Mouse (Mus musculus): ENCODE data around the gene Slc2a5. TPM values are rescaled to one million over a fixed set of nuclear protein-coding genes. Genes with fewer than 3 reads are reported as not detected.
A peak's percentile ranks its signal among the peaks of the same experiment; 100 is the strongest.

Gene Slc2a5
- polyA plus RNA-seq, 1 experiment from 2014 or later: 1.0 TPM

DNA sequence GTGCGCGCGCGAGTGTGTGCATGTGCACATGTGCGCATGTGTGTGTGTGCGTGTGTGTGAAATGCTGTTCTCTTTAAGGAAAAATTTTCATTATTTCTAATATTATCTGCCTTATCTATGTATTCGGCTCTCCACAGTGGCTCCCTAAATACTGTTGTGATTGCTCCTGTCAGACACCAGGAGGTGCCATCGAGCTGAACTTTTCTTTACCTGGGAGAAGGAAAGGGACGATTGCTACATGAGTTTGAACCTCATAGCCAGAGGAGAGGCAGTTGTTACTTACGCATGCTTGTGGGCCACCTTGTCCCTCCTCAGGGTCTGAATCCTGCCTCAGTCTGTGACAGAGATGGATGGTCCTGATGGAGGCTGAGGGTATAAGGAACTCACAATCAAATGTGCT lies 54.2 kb downstream of the Slc2a5 start:
- Histone ChIP-seq H3K4me1 (peaks cover 14% of the 10 kb centered on the region), H3K27me3 (no peaks in the 10 kb centered on the region), H3K4me2 (replicated peaks) (no peak overlapping the region), H3K9ac (no peak overlapping the region), H3K9me3 (no peaks in the 10 kb centered on the region), H3K4me3 (no peak overlapping the region), H3K36me3 (no peaks in the 10 kb centered on the region), H3K27ac (no peak overlapping the region)
- no peak for ATAC-seq (ENCODE audit: insufficient number of reproducible peaks, insufficient read depth, low FRiP score, low TSS enrichment)
- 56% methylated on average over 10 of the region's 10 CpGs for WGBS

DNA sequence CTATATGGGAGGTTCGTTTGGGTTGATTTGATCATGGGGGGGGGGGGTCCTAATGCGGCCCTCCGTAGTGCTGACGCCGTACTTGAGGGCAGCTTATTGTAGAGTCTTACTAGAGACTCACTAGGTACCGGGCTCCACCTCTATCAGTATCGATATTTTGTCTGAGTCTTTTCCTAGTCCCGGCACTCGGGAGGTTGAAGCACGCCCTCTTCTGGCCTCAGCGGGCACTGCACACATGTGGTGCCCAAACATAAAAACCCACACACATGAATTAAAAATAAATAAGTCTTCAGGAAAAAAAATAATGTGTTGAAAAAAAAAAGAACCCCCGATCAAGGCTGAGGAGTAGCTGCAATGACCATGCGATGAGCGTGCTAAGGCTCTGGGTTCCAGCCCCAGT lies 54.9 kb downstream of the Slc2a5 start:
- no peaks in the 10 kb centered on the region for H3K9me3 ChIP-seq
- no peak overlapping the region for H3K4me3 ChIP-seq
- ATAC-seq (ENCODE audit: insufficient number of reproducible peaks, insufficient read depth, low FRiP score, low TSS enrichment): no peak
- H3K4me2 ChIP-seq (replicated peaks): no peak overlapping the region
- H3K36me3 ChIP-seq: no peaks in the 10 kb centered on the region
- H3K4me1 ChIP-seq: peaks cover 21% of the 10 kb centered on the region
- 88% methylated on average over 14 of the region's 14 CpGs for WGBS
- H3K27ac ChIP-seq: no peak overlapping the region
- H3K27me3 ChIP-seq: no peaks in the 10 kb centered on the region
- H3K9ac ChIP-seq: no peak overlapping the region

DNA sequence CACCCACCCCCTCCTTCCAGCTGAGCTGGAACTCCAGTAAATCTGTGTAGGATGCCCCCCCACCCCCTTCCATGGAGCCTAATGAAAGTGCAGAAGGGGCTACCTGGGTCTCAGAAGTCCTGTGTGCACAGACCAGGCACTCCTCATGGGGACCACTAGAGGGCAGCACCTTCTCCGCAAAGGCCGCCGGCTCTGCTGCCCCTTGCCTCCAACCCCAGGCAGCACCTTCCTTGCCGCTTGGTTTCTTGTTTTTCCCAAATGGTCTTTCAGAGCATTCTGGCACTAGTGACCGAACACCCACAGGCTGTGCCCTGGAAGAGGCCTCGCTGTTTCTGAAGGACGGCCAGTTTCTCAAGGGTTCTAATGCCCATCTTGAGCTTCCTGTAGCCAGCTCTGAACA lies 57.5 kb downstream of the Slc2a5 start:
- H3K4me1 ChIP-seq: peaks cover 21% of the 10 kb centered on the region
- no peak overlapping the region for H3K9ac ChIP-seq
- 0 out of 2 replicates have a peak, but pooled peaks cover 4% of the 10 kb centered on the region for H3K9me3 ChIP-seq
- 7% methylated on average over 7 of the region's 7 CpGs for WGBS
- H3K27me3 ChIP-seq: no peaks in the 10 kb centered on the region
- H3K4me2 ChIP-seq (replicated peaks): peak overlapping the region; percentile 15
- no peak overlapping the region for H3K4me3 ChIP-seq
- ATAC-seq (ENCODE audit: insufficient number of reproducible peaks, insufficient read depth, low FRiP score, low TSS enrichment): no peak
- H3K27ac ChIP-seq: no peak overlapping the region
- no peaks in the 10 kb centered on the region for H3K36me3 ChIP-seq

DNA sequence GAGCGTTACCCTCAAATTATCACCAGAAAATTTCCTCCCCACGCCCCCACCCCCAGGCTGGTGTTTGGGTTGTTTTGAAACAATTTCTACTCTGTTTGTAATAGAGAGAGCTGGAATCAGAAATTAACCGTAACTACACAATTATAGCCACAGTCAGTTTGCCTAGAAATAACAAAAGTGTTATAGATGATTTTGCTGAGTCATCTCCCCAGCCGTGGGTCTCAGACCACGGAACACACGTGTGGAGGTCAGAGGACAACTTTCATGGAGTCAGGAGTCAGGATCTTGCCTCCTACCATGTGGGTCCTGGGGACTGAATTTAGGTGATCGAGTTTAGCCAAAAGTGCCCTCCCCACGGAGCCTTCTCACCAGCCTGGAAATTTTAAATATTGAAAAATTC lies 58.0 kb downstream of the Slc2a5 start:
- no peak overlapping the region for H3K4me3 ChIP-seq
- 0 out of 2 replicates have a peak, but pooled peaks cover 4% of the 10 kb centered on the region for H3K9me3 ChIP-seq
- H3K4me1 ChIP-seq: peaks cover 21% of the 10 kb centered on the region
- H3K27ac ChIP-seq: no peak overlapping the region
- H3K4me2 ChIP-seq (replicated peaks): no peak overlapping the region
- H3K36me3 ChIP-seq: no peaks in the 10 kb centered on the region
- WGBS: 38% methylated on average over 8 of the region's 8 CpGs
- no peak for ATAC-seq (ENCODE audit: insufficient number of reproducible peaks, insufficient read depth, low FRiP score, low TSS enrichment)
- H3K9ac ChIP-seq: no peak overlapping the region
- H3K27me3 ChIP-seq: no peaks in the 10 kb centered on the region

DNA sequence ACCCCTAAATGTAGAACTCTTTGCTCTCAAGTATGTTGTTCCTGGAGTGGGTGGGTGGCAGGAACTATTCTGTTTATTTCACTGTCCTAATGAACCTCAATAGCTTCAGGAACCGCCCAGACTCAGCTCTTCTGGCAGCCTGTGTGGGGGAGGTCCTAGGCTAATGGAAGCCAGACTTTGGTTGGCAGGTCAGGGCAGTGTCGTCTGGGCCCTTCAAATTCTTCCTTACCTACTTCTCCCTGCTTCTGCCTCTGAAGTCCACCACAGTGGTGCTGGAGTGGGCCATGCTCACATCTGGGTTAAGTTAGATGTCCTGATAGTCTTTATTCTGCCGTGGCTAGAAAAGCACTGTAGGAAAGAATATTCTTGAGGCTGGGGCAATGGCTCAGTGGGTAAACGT lies 59.0 kb downstream of the Slc2a5 start:
- no peak overlapping the region for H3K4me2 ChIP-seq (replicated peaks)
- H3K4me3 ChIP-seq: no peak overlapping the region
- H3K36me3 ChIP-seq: no peaks in the 10 kb centered on the region
- H3K9ac ChIP-seq: no peak overlapping the region
- 0 out of 2 replicates have a peak, but pooled peaks have one; percentile 23 for ATAC-seq (ENCODE audit: insufficient number of reproducible peaks, insufficient read depth, low FRiP score, low TSS enrichment)
- H3K27me3 ChIP-seq: no peaks in the 10 kb centered on the region
- H3K27ac ChIP-seq: 0 out of 2 replicates have a peak overlapping the region, but pooled peaks have one; percentile 24
- H3K9me3 ChIP-seq: 0 out of 2 replicates have a peak, but pooled peaks cover 4% of the 10 kb centered on the region
- 18% methylated on average over 4 of the region's 4 CpGs for WGBS
- H3K4me1 ChIP-seq: peaks cover 21% of the 10 kb centered on the region

DNA sequence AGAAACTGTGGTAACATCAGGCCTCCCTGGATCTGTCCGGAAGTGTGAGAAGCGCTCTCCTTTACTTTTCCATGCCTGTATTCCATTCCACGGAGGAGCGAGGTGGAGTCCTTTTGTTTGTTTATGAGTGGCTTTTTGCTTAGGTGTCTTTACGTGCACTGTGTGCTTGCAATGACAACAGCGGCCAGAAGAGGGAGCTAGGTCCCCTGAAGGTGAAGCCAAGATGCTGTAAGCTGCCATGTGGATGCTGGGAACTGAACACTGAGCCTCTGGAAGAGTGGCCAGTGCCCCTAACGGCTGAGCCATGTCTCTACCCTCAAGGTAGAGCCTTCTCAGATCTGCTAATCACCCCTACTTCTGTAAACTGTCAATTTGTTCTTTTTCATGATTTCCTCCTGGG lies 62.2 kb downstream of the Slc2a5 start:
- Histone ChIP-seq H3K27ac (no peak overlapping the region), H3K27me3 (no peaks in the 10 kb centered on the region), H3K9ac (no peak overlapping the region), H3K36me3 (no peaks in the 10 kb centered on the region), H3K4me2 (replicated peaks) (no peak overlapping the region), H3K4me3 (no peak overlapping the region), H3K4me1 (peaks cover 21% of the 10 kb centered on the region), H3K9me3 (0 out of 2 replicates have a peak, but pooled peaks cover 4% of the 10 kb centered on the region)
- no peak for ATAC-seq (ENCODE audit: insufficient number of reproducible peaks, insufficient read depth, low FRiP score, low TSS enrichment)
- WGBS: 90% methylated on average over 7 of the region's 7 CpGs

DNA sequence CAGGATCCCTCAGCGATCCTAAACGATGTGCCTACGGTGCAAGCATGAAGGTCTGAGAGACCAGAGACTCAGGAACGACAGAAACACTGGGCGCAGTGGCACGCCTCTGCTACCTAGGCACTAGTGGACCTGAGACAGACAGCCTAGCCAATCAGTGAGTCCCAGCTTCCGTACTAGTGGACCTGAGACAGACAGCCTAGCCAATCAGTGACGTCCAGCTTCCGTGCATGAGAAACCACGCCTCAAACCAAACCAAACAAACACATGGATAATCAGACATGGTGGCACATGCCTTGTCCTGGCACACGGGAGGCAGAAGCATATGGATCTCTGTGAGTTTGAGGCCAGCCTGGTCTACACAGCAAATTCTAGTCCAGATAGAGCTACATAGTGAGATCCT lies 69.2 kb downstream of the Slc2a5 start:
- H3K9ac ChIP-seq: no peak overlapping the region
- H3K27me3 ChIP-seq: no peaks in the 10 kb centered on the region
- H3K4me2 ChIP-seq (replicated peaks): no peak overlapping the region
- no peak for ATAC-seq (ENCODE audit: insufficient number of reproducible peaks, insufficient read depth, low FRiP score, low TSS enrichment)
- H3K4me1 ChIP-seq: no peaks in the 10 kb centered on the region
- H3K4me3 ChIP-seq: no peak overlapping the region
- WGBS: 60% methylated on average over 11 of the region's 11 CpGs
- no peaks in the 10 kb centered on the region for H3K36me3 ChIP-seq
- no peak overlapping the region for H3K27ac ChIP-seq
- H3K9me3 ChIP-seq: no peaks in the 10 kb centered on the region

DNA sequence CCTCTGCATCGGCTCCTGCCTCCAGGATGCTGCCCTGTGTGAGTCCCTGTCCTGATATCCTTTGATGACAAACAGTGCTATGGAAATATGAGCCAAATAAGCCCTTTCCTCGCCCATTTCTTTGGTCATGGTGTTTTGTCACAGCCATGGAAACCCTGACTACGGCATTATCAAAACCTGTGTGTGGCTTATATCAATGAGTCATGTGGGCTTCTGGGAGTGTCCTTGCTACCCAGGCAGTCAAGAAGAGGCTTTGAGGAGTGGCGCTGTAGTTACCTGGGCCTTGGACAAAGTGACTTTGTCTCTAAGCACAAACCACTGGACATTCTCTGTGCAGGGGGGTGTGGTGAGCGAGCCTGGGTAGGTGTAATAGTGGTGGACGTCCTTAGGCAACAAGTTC lies 73.1 kb downstream of the Slc2a5 start:
- no peak for ATAC-seq (ENCODE audit: insufficient number of reproducible peaks, insufficient read depth, low FRiP score, low TSS enrichment)
- H3K4me1 ChIP-seq: no peaks in the 10 kb centered on the region
- no peaks in the 10 kb centered on the region for H3K9me3 ChIP-seq
- no peaks in the 10 kb centered on the region for H3K36me3 ChIP-seq
- H3K4me2 ChIP-seq (replicated peaks): no peak overlapping the region
- H3K27ac ChIP-seq: no peak overlapping the region
- 82% methylated on average over 6 of the region's 6 CpGs for WGBS
- H3K9ac ChIP-seq: no peak overlapping the region
- no peaks in the 10 kb centered on the region for H3K27me3 ChIP-seq
- H3K4me3 ChIP-seq: no peak overlapping the region

Other genes starting within 250 kb of the Slc2a5 start
- 21.0 and 22.6 TPM in 2 replicates for gene Spsb1, start 164.2 kb upstream of the Slc2a5 start, polyA plus RNA-seq (2016; fragmentation: Nextera tagmentation; extraction: Ambion mirVana)
- 7.4 and 8.4 TPM in 2 replicates for gene H6pd, start 110.3 kb upstream of the Slc2a5 start, polyA plus RNA-seq (2016; fragmentation: Nextera tagmentation; extraction: Ambion mirVana)
- gene Gpr157, start 31.9 kb upstream of the Slc2a5 start, polyA plus RNA-seq (2016; fragmentation: Nextera tagmentation; extraction: Ambion mirVana): 0.75 and 1.1 TPM in 2 replicates
- gene Slc2a7, start 29.7 kb downstream of the Slc2a5 start, polyA plus RNA-seq (2016; fragmentation: Nextera tagmentation; extraction: Ambion mirVana): not detected in 2 replicates
- 0.23 and 0.29 TPM in 2 replicates for gene Car6, start 82.0 kb downstream of the Slc2a5 start, polyA plus RNA-seq (2016; fragmentation: Nextera tagmentation; extraction: Ambion mirVana)
- gene Eno1, start 117.4 kb downstream of the Slc2a5 start, polyA plus RNA-seq (2016; fragmentation: Nextera tagmentation; extraction: Ambion mirVana): 1,519 and 1,577 TPM in 2 replicates
- gene Rere, start 162.4 kb downstream of the Slc2a5 start, polyA plus RNA-seq (2016; fragmentation: Nextera tagmentation; extraction: Ambion mirVana): 37.7 and 40.7 TPM in 2 replicates

Measured in embryonic facial prominence, embryonic 12.5 days (tissue).